Comparison of ENCODE assay signal across 22 mouse cellular contexts in genomic region chr8:33183029-33183428, GRCm38 (mm10).
A peak's percentile ranks its signal among the peaks of the same experiment; 100 is the strongest.
DNase-seq lines count a peak whose midpoint lies in the region; ATAC-seq lines count a peak whose summit lies in the region.
"Had no signal": no experiment of that assay in that cellular context is flagged by ENCODE, and none has a peak within 500 bp of the region (broad histone marks: within the 10 kb centered on the region; RNA-seq: fewer than 3 reads in every experiment).

No protein-coding gene starts in this region.

- H3K9me3 ChIP-seq in midbrain, embryonic 14.5 days (ENCODE audit: control insufficient read depth, low read length) = no peaks in the 10 kb centered on the region
- H3K9me3 ChIP-seq in midbrain, embryonic 16.5 days (replicated peaks; ENCODE audit: control insufficient read depth, low read length, poor library complexity, severe bottlenecking) = no peaks in the 10 kb centered on the region
- H3K9me3 ChIP-seq: intestine, embryonic 15.5 days had no signal

- H3K4me3 ChIP-seq in midbrain, embryonic 14.5 days (replicated peaks; ENCODE audit: low read depth, low read length) = no peak overlapping the region
- H3K4me3 ChIP-seq in midbrain, embryonic 16.5 days (ENCODE audit: low read depth, low read length) = no peak overlapping the region
- H3K4me3 ChIP-seq: embryonic facial prominence, embryonic 13.5 days; heart, embryonic 12.5 days; hindbrain, embryonic 10.5 days; intestine, embryonic 15.5 days had no signal

- WGBS in midbrain, embryonic 14.5 days = 60% methylated on average over 9 of the region's 9 CpGs
- 59% methylated on average over 9 of the region's 9 CpGs for WGBS in midbrain, embryonic 16.5 days

- H3K4me1 ChIP-seq in midbrain, embryonic 14.5 days (ENCODE audit: control insufficient read depth, insufficient read depth, low read length) = no peaks in the 10 kb centered on the region
- H3K4me1 ChIP-seq in midbrain, embryonic 16.5 days (ENCODE audit: control insufficient read depth, insufficient read depth, low read length) = no peaks in the 10 kb centered on the region
- H3K4me1 ChIP-seq: embryonic facial prominence, embryonic 13.5 days; heart, embryonic 12.5 days; hindbrain, embryonic 10.5 days; intestine, embryonic 15.5 days had no signal

- ATAC-seq in midbrain, embryonic 14.5 days (ENCODE audit: low FRiP score, low TSS enrichment) = no peak
- ATAC-seq in midbrain, embryonic 16.5 days = no peak
- ATAC-seq in megakaryocyte, adult 5-6 weeks (ENCODE audit: poor library complexity, severe bottlenecking) = peak; percentile 93
- ATAC-seq: CD4-positive, CD25-positive, alpha-beta regulatory T cell, adult 4 months; forebrain, embryonic 14.5 days; intestine, embryonic 15.5 days; Patski had no signal

- H3K27me3 ChIP-seq in midbrain, embryonic 14.5 days (ENCODE audit: control insufficient read depth, insufficient read depth, low read length) = no peaks in the 10 kb centered on the region
- H3K27me3 ChIP-seq in midbrain, embryonic 16.5 days (ENCODE audit: control insufficient read depth, insufficient read depth, low read depth, low read length) = no peaks in the 10 kb centered on the region
- H3K27me3 ChIP-seq: embryonic facial prominence, embryonic 13.5 days; heart, embryonic 12.5 days; intestine, embryonic 15.5 days; Patski had no signal

- H3K27ac ChIP-seq in midbrain, embryonic 14.5 days (replicated peaks; ENCODE audit: low read depth, low read length) = no peak overlapping the region
- H3K27ac ChIP-seq in midbrain, embryonic 16.5 days (ENCODE audit: low read length) = no peak overlapping the region
- H3K27ac ChIP-seq: embryonic facial prominence, embryonic 13.5 days; hindbrain, embryonic 10.5 days; hindbrain, embryonic 14.5 days; intestine, embryonic 15.5 days had no signal

- no peak overlapping the region for H3K9ac ChIP-seq in midbrain, embryonic 14.5 days (replicated peaks; ENCODE audit: low read length)
- H3K9ac ChIP-seq in midbrain, embryonic 16.5 days (ENCODE audit: low read depth, low read length) = no peak overlapping the region
- H3K9ac ChIP-seq: embryonic facial prominence, embryonic 13.5 days; heart, embryonic 12.5 days; hindbrain, embryonic 14.5 days; intestine, embryonic 15.5 days had no signal

- no peak overlapping the region for H3K4me2 ChIP-seq in midbrain, embryonic 14.5 days (ENCODE audit: low read length)
- no peak overlapping the region for H3K4me2 ChIP-seq in midbrain, embryonic 16.5 days (ENCODE audit: low read length)
- H3K4me2 ChIP-seq: embryonic facial prominence, embryonic 13.5 days; heart, embryonic 12.5 days; hindbrain, embryonic 14.5 days; intestine, embryonic 15.5 days had no signal

- DNase-seq in midbrain, embryonic 14.5 days = peak; percentile 4
- DNase-seq in R1 (ENCODE audit: low read depth, low spot score) = peak; percentile 28
- no peak for DNase-seq in layer of hippocampus, postnatal 10 days (ENCODE audit: low spot score in 2 of 2)
- no peak for DNase-seq in layer of hippocampus, adult 9-10 months (ENCODE audit: low spot score)
- no peak for DNase-seq in right cerebral cortex, postnatal 10 days (ENCODE audit: low spot score in 2 of 2)
- DNase-seq: adrenal gland, adult 2 months; adrenal gland, postnatal 36 days; B cell, adult 2 months; cerebellum, adult 11-12 months; cerebellum, adult 9-10 months; cerebellum, postnatal 25 days; gastrocnemius, postnatal 10 days had no signal

- H3K36me3 ChIP-seq in midbrain, embryonic 14.5 days (ENCODE audit: control insufficient read depth, insufficient read depth, low read length) = no peaks in the 10 kb centered on the region
- H3K36me3 ChIP-seq in midbrain, embryonic 16.5 days (ENCODE audit: control insufficient read depth, insufficient read depth, low read length) = no peaks in the 10 kb centered on the region
- H3K36me3 ChIP-seq: embryonic facial prominence, embryonic 13.5 days; heart, embryonic 12.5 days; hindbrain, embryonic 10.5 days; intestine, embryonic 15.5 days had no signal

Comparison
In these comparisons a context has a peak if more than half of its experiments do, and no peak if none do; other contexts are left out.
1. DNase-seq: peak in midbrain, embryonic 14.5 days (single experiment) and R1 (single experiment); none in layer of hippocampus, postnatal 10 days (0 of 2), layer of hippocampus, adult 9-10 months (single experiment) and right cerebral cortex, postnatal 10 days (0 of 2).